Mouse (Mus musculus) bone marrow, adult 2 months (tissue): ENCODE measurements around the gene Pan3.

Experiments used
- CTCF ChIP-seq: fragments of 200-500 bp; IDR thresholded peaks from 2 replicates; pipeline ENCODE4 v1.5.1; 2011; ENCODE audit warnings: low read length, control low read depth; ENCODE audit not compliant: control insufficient read depth, insufficient read depth
- POLR2A ChIP-seq: fragments of 200-500 bp; IDR thresholded peaks from 2 replicates; pipeline ENCODE4 v1.6.1; 2011; ENCODE audit warnings: low read depth, mild to moderate bottlenecking, control low read depth, low read length, borderline replicate concordance; ENCODE audit not compliant: control insufficient read depth

- TF ChIP-seq CTCF (no peak), POLR2A (no peak)
These were observed 67.0 kb downstream of the Pan3 start for GRCm38 (mm10) chr5:147496921-147497320.
